Mouse (Mus musculus) embryo, embryonic 10 days (tissue): ENCODE measurements around the gene Vps37b.

ENCODE experiments used
- DNase-seq: peaks from one replicate; pipeline ENCODE4 v3.0.0-alpha.2; 2015; ENCODE audit warnings: low spot score

Vps37b gene

GRCm38 (mm10) chr5:124021701-124022100 is 10.4 kb downstream of the Vps37b start:
- DNase-seq, result no peak

- no peak for DNase-seq
These were observed 10.9 kb downstream of the Vps37b start for GRCm38 (mm10) chr5:124021148-124021547.

GRCm38 (mm10) chr5:124019348-124020216 is 12.5 kb downstream of the Vps37b start:
- DNase-seq, result no peak

GRCm38 (mm10) chr5:124018651-124019050 is 13.4 kb downstream of the Vps37b start:
- no peak for DNase-seq

GRCm38 (mm10) chr5:124017941-124018340 is 14.1 kb downstream of the Vps37b start:
- DNase-seq, result no peak

- DNase-seq, result no peak
These were observed 15.7 kb downstream of the Vps37b start for GRCm38 (mm10) chr5:124016291-124016821.

GRCm38 (mm10) chr5:124015727-124016126 is 16.3 kb downstream of the Vps37b start:
- no peak for DNase-seq

- DNase-seq, result peak; percentile 47
These were observed 17.2 kb downstream of the Vps37b start for GRCm38 (mm10) chr5:124014791-124015251.

GRCm38 (mm10) chr5:124014180-124014579 is 17.9 kb downstream of the Vps37b start:
- no peak for DNase-seq

- DNase-seq, result no peak
These were observed 18.3 kb downstream of the Vps37b start for GRCm38 (mm10) chr5:124013747-124014146.

GRCm38 (mm10) chr5:124012885-124013284 is 19.2 kb downstream of the Vps37b start:
- no peak for DNase-seq

GRCm38 (mm10) chr5:124011927-124012326 is 20.1 kb downstream of the Vps37b start:
- no peak for DNase-seq

GRCm38 (mm10) chr5:124010910-124011655 is 21.0 kb downstream of the Vps37b start:
- peak; percentile 74 for DNase-seq

GRCm38 (mm10) chr5:124010077-124010476 is 22.0 kb downstream of the Vps37b start:
- DNase-seq, result no peak

- no peak for DNase-seq
These were observed 25.1 kb downstream of the Vps37b start for GRCm38 (mm10) chr5:124006891-124007491.

GRCm38 (mm10) chr5:124006082-124006873 is 25.8 kb downstream of the Vps37b start:
- DNase-seq, result no peak

GRCm38 (mm10) chr5:124005591-124005990 is 26.5 kb downstream of the Vps37b start:
- no peak for DNase-seq

- no peak for DNase-seq
These were observed 26.9 kb downstream of the Vps37b start for GRCm38 (mm10) chr5:124005151-124005500.

- DNase-seq, result no peak
These were observed 27.5 kb downstream of the Vps37b start for GRCm38 (mm10) chr5:124004356-124005150.

- DNase-seq, result no peak
These were observed 28.7 kb downstream of the Vps37b start for GRCm38 (mm10) chr5:124003375-124003774.

GRCm38 (mm10) chr5:124002876-124003275 is 29.2 kb downstream of the Vps37b start:
- DNase-seq, result no peak
